Mouse (Mus musculus) hindbrain, embryonic 13.5 days (tissue): ENCODE results near the gene Rtca. TPM values are rescaled to one million over a fixed set of nuclear protein-coding genes. Genes with fewer than 3 reads are reported as not detected.
A peak's percentile ranks its signal among the peaks of the same experiment; 100 is the strongest.

Experiments used
- ATAC-seq: fragments of 200-750 bp; cut with Nextera tagmentation; 2 replicates; pipeline ENCODE4 v1.8.0; 2017; ENCODE audit warnings: moderate TSS enrichment; ENCODE audit not compliant: low FRiP score
- H3K27ac ChIP-seq: fragments of 300-500 bp; sonication (generic); 2 replicates; pipeline ENCODE4 v1.5.1; 2015; ENCODE audit warnings: inconsistent platforms, mild to moderate bottlenecking, moderate library complexity
- H3K27me3 ChIP-seq: fragments of 300-500 bp; sonication (generic); 2 replicates; pipeline ENCODE4 v1.6.1; 2015; ENCODE audit warnings: mild to moderate bottlenecking, inconsistent platforms
- H3K36me3 ChIP-seq: fragments of 300-500 bp; sonication (generic); 2 replicates; pipeline ENCODE4 v1.6.1; 2015; ENCODE audit warnings: mild to moderate bottlenecking, inconsistent platforms
- H3K4me1 ChIP-seq: fragments of 300-500 bp; sonication (generic); replicated peaks from 2 replicates; pipeline ENCODE4 v1.6.1; 2015; ENCODE audit warnings: inconsistent platforms
- H3K4me2 ChIP-seq: fragments of 300-500 bp; sonication (generic); 2 replicates; pipeline ENCODE4 v1.6.1; 2015; ENCODE audit warnings: inconsistent platforms, mild to moderate bottlenecking, moderate library complexity
- H3K4me3 ChIP-seq: fragments of 300-500 bp; sonication (generic); 2 replicates; pipeline ENCODE4 v1.5.1; 2015; ENCODE audit warnings: mild to moderate bottlenecking, inconsistent platforms
- H3K9ac ChIP-seq: fragments of 300-500 bp; sonication (generic); 2 replicates; pipeline ENCODE4 v1.6.1; 2015; ENCODE audit warnings: mild to moderate bottlenecking, inconsistent platforms
- H3K9me3 ChIP-seq: fragments of 300-500 bp; sonication (generic); 2 replicates; pipeline ENCODE4 v1.6.1; 2016; ENCODE audit warnings: inconsistent platforms
- WGBS: fragments of 180-500 bp; shearing (Covaris S2); methylation state at CpG from one replicate; pipeline ENCODE4 v1.1.7; 2015; 5-methylcytosine and 5-hydroxymethylcytosine counted together
- polyA plus RNA-seq: library from polyadenylated mRNA; unstranded; fragments of >200 nt; fragmentation: Nextera tagmentation; extraction: Ambion mirVana; gene quantifications from 2 replicates; pipeline ENCODE4 v1.2.1, GENCODE M21; 2015

Rtca gene
- polyA plus RNA-seq, 1 experiment from 2014 or later: 120 TPM

- Histone ChIP-seq H3K4me1 (peaks cover 15% of the 10 kb centered on the region), H3K36me3 (no peaks in the 10 kb centered on the region), H3K4me3 (peak overlapping the region; percentile 61), H3K27me3 (no peaks in the 10 kb centered on the region), H3K27ac (no peak overlapping the region), H3K9me3 (no peaks in the 10 kb centered on the region), H3K9ac (0 out of 2 replicates have a peak overlapping the region, but pooled peaks have one; percentile 73), H3K4me2 (peak overlapping the region; percentile 67)
- WGBS: 45% methylated on average over 12 of the region's 12 CpGs
- peak; percentile 38 for ATAC-seq
Measured at GRCm38 (mm10) chr3:116512151-116512903, 4.3 kb upstream of the Rtca start.

GRCm38 (mm10) chr3:116495671-116496070 is 12.3 kb downstream of the Rtca start:
- WGBS: 88% methylated on average over 1 of the region's 1 CpGs
- ATAC-seq: no peak
- no peaks in the 10 kb centered on the region for H3K4me1 ChIP-seq
- no peak overlapping the region for H3K4me2 ChIP-seq
- H3K36me3 ChIP-seq: peaks cover 92% of the 10 kb centered on the region
- no peaks in the 10 kb centered on the region for H3K9me3 ChIP-seq
- no peak overlapping the region for H3K9ac ChIP-seq
- H3K27ac ChIP-seq: no peak overlapping the region
- H3K27me3 ChIP-seq: no peaks in the 10 kb centered on the region
- no peak overlapping the region for H3K4me3 ChIP-seq

- Histone ChIP-seq H3K27me3 (no peaks in the 10 kb centered on the region), H3K4me3 (no peak overlapping the region), H3K4me2 (no peak overlapping the region), H3K36me3 (peaks cover 92% of the 10 kb centered on the region), H3K9me3 (no peaks in the 10 kb centered on the region), H3K9ac (no peak overlapping the region), H3K27ac (no peak overlapping the region), H3K4me1 (no peaks in the 10 kb centered on the region)
- no peak for ATAC-seq
- 55% methylated on average over 5 of the region's 5 CpGs for WGBS
Measured at GRCm38 (mm10) chr3:116493658-116494057, 14.3 kb downstream of the Rtca start.

- Histone ChIP-seq H3K4me1 (no peaks in the 10 kb centered on the region), H3K27me3 (no peaks in the 10 kb centered on the region), H3K9ac (no peak overlapping the region), H3K4me2 (no peak overlapping the region), H3K4me3 (no peak overlapping the region), H3K9me3 (no peaks in the 10 kb centered on the region), H3K27ac (no peak overlapping the region), H3K36me3 (peaks cover 90% of the 10 kb centered on the region)
- WGBS: 85% methylated on average over 1 of the region's 1 CpGs
- ATAC-seq: no peak
Measured at GRCm38 (mm10) chr3:116491923-116492454, 16.0 kb downstream of the Rtca start.

DNA sequence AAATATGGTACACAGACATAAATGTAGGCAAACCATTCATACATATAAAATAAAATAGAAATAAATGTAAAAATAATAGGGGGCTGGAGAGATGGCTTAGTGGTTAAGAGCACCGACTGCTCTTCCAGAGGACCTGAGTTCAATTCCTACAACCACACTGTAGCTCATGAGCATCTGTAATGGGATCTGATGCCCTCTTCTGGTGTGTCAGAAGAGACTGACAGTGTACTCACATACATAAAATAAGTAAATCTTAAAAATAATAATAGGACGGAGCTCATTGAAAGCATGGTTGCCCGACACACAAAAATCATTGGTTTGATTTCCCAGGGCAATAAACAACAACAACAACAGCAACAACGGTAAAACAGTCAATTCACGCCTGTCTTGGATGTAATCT is 17.1 kb downstream of the Rtca start:
- Histone ChIP-seq H3K27me3 (no peaks in the 10 kb centered on the region), H3K9me3 (no peaks in the 10 kb centered on the region), H3K9ac (no peak overlapping the region), H3K36me3 (peaks cover 89% of the 10 kb centered on the region), H3K27ac (no peak overlapping the region), H3K4me3 (no peak overlapping the region), H3K4me1 (no peaks in the 10 kb centered on the region), H3K4me2 (no peak overlapping the region)
- 92% methylated on average over 5 of the region's 5 CpGs for WGBS
- ATAC-seq: no peak

GRCm38 (mm10) chr3:116483271-116483670 is 24.7 kb downstream of the Rtca start:
- Histone ChIP-seq H3K4me3 (no peak overlapping the region), H3K9ac (no peak overlapping the region), H3K36me3 (peaks cover 24% of the 10 kb centered on the region), H3K4me2 (no peak overlapping the region), H3K9me3 (no peaks in the 10 kb centered on the region), H3K27ac (no peak overlapping the region), H3K27me3 (no peaks in the 10 kb centered on the region), H3K4me1 (no peaks in the 10 kb centered on the region)
- no peak for ATAC-seq
- WGBS: 90% methylated on average over 4 of the region's 4 CpGs

- 86% methylated on average over 3 of the region's 3 CpGs for WGBS
Measured at GRCm38 (mm10) chr3:116482724-116483123, 25.3 kb downstream of the Rtca start.

DNA sequence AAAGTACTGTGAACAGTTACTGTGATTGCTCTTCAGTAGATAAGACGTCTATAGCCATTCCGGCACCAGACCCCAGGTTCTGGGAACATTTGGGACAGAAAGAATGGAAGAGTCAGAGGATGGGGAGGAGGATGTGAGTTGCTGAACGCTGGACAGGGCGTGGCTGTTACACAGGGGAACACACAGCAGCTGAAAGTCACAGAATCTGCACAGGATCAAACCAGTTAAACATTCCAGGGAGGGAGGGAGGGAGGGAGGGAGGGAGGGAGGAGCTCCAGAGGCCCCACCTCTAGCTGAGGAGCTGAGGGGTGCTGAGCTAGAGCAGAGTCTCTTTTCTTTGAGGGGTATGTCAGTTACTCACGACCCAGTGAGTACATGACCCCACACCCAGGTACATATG is 27.1 kb downstream of the Rtca start:
- no peak overlapping the region for H3K27ac ChIP-seq
- H3K9ac ChIP-seq: no peak overlapping the region
- H3K4me3 ChIP-seq: no peak overlapping the region
- no peaks in the 10 kb centered on the region for H3K4me1 ChIP-seq
- H3K36me3 ChIP-seq: peaks cover 3% of the 10 kb centered on the region; the same call in 1 of the 2 replicates
- no peak for ATAC-seq
- 63% methylated on average over 5 of the region's 5 CpGs for WGBS
- H3K9me3 ChIP-seq: no peaks in the 10 kb centered on the region
- H3K27me3 ChIP-seq: no peaks in the 10 kb centered on the region
- H3K4me2 ChIP-seq: no peak overlapping the region

More at GRCm38 (mm10) chr3:116482724-116483123, 25.3 kb downstream of the Rtca start:
- Histone ChIP-seq H3K36me3 (peaks cover 18% of the 10 kb centered on the region), H3K27ac (no peak overlapping the region), H3K9ac (no peak overlapping the region), H3K4me2 (no peak overlapping the region), H3K4me3 (no peak overlapping the region), H3K9me3 (no peaks in the 10 kb centered on the region), H3K27me3 (no peaks in the 10 kb centered on the region), H3K4me1 (no peaks in the 10 kb centered on the region)
- ATAC-seq: no peak

DNA sequence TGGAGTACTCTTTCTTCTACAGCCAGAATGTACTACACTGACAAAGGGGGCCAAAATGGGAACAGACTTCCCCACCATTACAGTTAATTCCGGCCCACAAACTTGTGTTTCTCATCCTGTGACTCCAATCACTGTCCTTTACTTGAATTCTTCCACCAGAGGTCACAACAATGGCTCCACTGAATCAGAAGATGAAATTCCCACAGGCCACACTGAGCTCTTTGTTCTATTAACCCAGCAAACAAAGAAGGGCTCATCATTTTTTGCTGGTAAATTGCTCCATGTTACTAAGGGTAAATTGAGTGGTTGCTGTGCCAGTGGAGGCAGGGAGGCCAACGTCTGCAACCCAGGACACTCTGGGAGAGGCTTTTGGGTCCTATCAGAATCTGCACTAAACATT is 27.9 kb downstream of the Rtca start:
- no peak overlapping the region for H3K4me3 ChIP-seq
- H3K9me3 ChIP-seq: no peaks in the 10 kb centered on the region
- H3K27me3 ChIP-seq: no peaks in the 10 kb centered on the region
- H3K4me1 ChIP-seq: no peaks in the 10 kb centered on the region
- peaks cover 3% of the 10 kb centered on the region; the same call in 1 of the 2 replicates for H3K36me3 ChIP-seq
- no peak overlapping the region for H3K27ac ChIP-seq
- no peak overlapping the region for H3K9ac ChIP-seq
- no peak for ATAC-seq
- WGBS: 21% methylated on average over 2 of the region's 2 CpGs
- H3K4me2 ChIP-seq: no peak overlapping the region

DNA sequence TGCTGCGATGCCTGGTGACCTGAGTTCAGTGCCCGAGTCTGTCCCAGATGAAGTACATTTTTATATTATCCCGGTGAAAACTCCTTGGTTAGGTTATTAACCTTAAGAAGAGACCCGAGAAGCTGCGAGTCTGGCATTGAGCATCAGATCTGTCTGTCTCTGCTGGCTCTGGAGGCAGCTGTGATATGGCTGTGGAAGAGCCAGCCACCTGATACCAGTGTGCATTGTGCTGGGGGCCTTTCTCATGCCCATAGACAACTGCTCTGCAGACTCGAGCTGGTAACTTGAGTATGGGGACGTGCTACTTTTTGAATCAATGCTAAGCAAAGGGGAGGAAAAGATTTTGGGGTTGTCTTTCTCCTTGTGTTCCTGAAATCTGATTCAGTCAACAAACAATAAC is 30.7 kb downstream of the Rtca start:
- H3K9me3 ChIP-seq: no peaks in the 10 kb centered on the region
- ATAC-seq: no peak
- 85% methylated on average over 7 of the region's 7 CpGs for WGBS

GRCm38 (mm10) chr3:116476686-116477298 is 31.2 kb downstream of the Rtca start:
- no peak overlapping the region for H3K9ac ChIP-seq
- no peak overlapping the region for H3K4me2 ChIP-seq
- no peak overlapping the region for H3K27ac ChIP-seq
- H3K9me3 ChIP-seq: no peaks in the 10 kb centered on the region
- no peaks in the 10 kb centered on the region for H3K27me3 ChIP-seq
- no peaks in the 10 kb centered on the region for H3K36me3 ChIP-seq
- no peak for ATAC-seq
- H3K4me1 ChIP-seq: no peaks in the 10 kb centered on the region
- H3K4me3 ChIP-seq: no peak overlapping the region
- 67% methylated on average over 5 of the region's 5 CpGs for WGBS

More for the DNA sequence above, 30.7 kb downstream of the Rtca start:
- no peak overlapping the region for H3K9ac ChIP-seq
- no peaks in the 10 kb centered on the region for H3K36me3 ChIP-seq
- no peak overlapping the region for H3K4me3 ChIP-seq
- H3K4me1 ChIP-seq: no peaks in the 10 kb centered on the region
- H3K27ac ChIP-seq: no peak overlapping the region
- no peaks in the 10 kb centered on the region for H3K27me3 ChIP-seq
- H3K4me2 ChIP-seq: no peak overlapping the region

DNA sequence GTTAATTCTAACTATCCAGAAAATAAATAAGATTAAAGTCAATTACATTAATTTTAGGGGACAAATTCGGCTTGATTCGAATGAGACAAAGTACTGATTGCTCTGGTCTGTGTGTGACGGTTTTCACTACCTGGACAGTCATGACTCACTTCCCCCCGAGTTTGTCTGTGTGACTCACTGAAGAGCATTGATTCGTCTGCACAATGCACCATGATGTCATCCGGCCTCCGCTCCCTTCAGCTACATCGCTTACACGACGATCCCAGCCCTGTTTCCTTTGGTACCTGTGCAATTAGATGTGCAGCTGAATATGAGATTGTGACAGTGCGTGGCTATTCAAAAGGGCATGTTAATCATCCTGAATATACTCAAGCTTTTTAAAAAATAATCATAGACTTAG is 33.4 kb downstream of the Rtca start:
- Histone ChIP-seq H3K27me3 (no peaks in the 10 kb centered on the region), H3K36me3 (no peaks in the 10 kb centered on the region), H3K4me2 (no peak overlapping the region), H3K4me1 (no peaks in the 10 kb centered on the region), H3K9ac (no peak overlapping the region), H3K27ac (no peak overlapping the region), H3K9me3 (no peaks in the 10 kb centered on the region), H3K4me3 (no peak overlapping the region)
- 83% methylated on average over 11 of the region's 11 CpGs for WGBS
- no peak for ATAC-seq
